Mouse (Mus musculus): ENCODE measurements around the gene Itpk1.

GRCm38 (mm10) chr12:102594627-102595026, 110.1 kb downstream of the Itpk1 start:
- TF ChIP-seq POLR2A (IDR thresholded peaks at IDR 0.05; ENCODE audit: low read depth, low read length) (no peak), CTCF (IDR thresholded peaks at IDR 0.05; ENCODE audit: extremely low read depth, insufficient read length, insufficient replicate concordance, low read depth, low read length) (no peak)

Measured in small intestine, adult 2 months (tissue).